Mouse (Mus musculus): ENCODE data around the gene Calml3. TPM values are rescaled to one million over a fixed set of nuclear protein-coding genes. Genes with fewer than 3 reads are reported as not detected.

Calml3 gene
- total RNA-seq, 2 experiments from 2014 or later: 0.86 TPM; not detected in 1

Other genes starting within 250 kb of the Calml3 start
- 10 to 100 TPM; 17.4 to 19.9 TPM for gene Fam208b, start 193.2 kb downstream of the Calml3 start, total RNA-seq (2021)
- gene Asb13, start 170.3 kb downstream of the Calml3 start, total RNA-seq (2021): 10 to 100 TPM; 12.5 to 15.6 TPM
- gene Calm4, start 33.4 kb upstream of the Calml3 start, total RNA-seq (2021): not detected
- gene Calm5, start 49.9 kb upstream of the Calml3 start, total RNA-seq (2021): not detected
- 100 to 1,000 TPM; 130 to 236 TPM for gene Net1, start 113.9 kb upstream of the Calml3 start, total RNA-seq (2021)
- gene Tubal3, start 114.0 kb upstream of the Calml3 start, total RNA-seq (2021): not detected
- gene Ucn3, start 141.0 kb upstream of the Calml3 start, total RNA-seq (2021): not detected
- 1 to 10 TPM; 1.9 to 2.4 TPM for gene Akr1c14, start 244.7 kb upstream of the Calml3 start, total RNA-seq (2021)

Measured in adrenal gland, adult 18-20 months (tissue).